Mouse (Mus musculus) CH12.LX (cell line): ENCODE results near the gene Ado. TPM values are rescaled to one million over a fixed set of nuclear protein-coding genes. Genes with fewer than 3 reads are reported as not detected.

Experiments
- DNase-seq: peaks from one replicate; pipeline ENCODE4 v3.0.0-alpha.2; 2013; ENCODE audit errors: extremely low read depth
- H3K27ac ChIP-seq: 2 replicates; pipeline ENCODE4 v1.5.1; 2012; ENCODE audit warnings: low read depth, mild to moderate bottlenecking, control low read depth, moderate library complexity; ENCODE audit not compliant: insufficient read depth
- H3K27me3 ChIP-seq: replicated peaks from 2 replicates; pipeline ENCODE3; 2012; ENCODE audit warnings: inconsistent platforms
- H3K36me3 ChIP-seq, 2 experiments: replicated peaks in 1 of 2; 2 replicates each; pipeline versions ENCODE3 to v1.6.1; 2012; ENCODE audit warnings: inconsistent platforms in 1 of 2, low read length in 1 of 2, mild to moderate bottlenecking in 1 of 2, mixed read lengths in 1 of 2, moderate library complexity in 1 of 2; ENCODE audit not compliant: control insufficient read depth in 1 of 2, insufficient read depth in 1 of 2
- H3K4me1 ChIP-seq, 2 experiments: 2 replicates each; pipeline ENCODE4 v1.6.1; 2012; ENCODE audit warnings: inconsistent platforms in 1 of 2, moderate library complexity in 1 of 2; ENCODE audit not compliant: insufficient read depth in 2 of 2, control insufficient read depth in 1 of 2
- H3K4me2 ChIP-seq: 2 replicates; pipeline ENCODE4 v1.6.1; 2012; ENCODE audit warnings: low read depth, mild to moderate bottlenecking, control low read depth; ENCODE audit not compliant: poor library complexity, insufficient read depth, severe bottlenecking
- H3K4me3 ChIP-seq, 3 experiments: fragments of 150-350 bp in 1 of 3; sonication (generic) in 1 of 3; replicated peaks in 1 of 3; 2 replicates each; pipeline versions ENCODE3 to v1.5.1; 2011 to 2012; ENCODE audit warnings: low read depth in 2 of 3, low read length in 2 of 3, mild to moderate bottlenecking in 2 of 3, moderate library complexity in 2 of 3, control low read depth in 1 of 3, improper control_type of control experiment in 1 of 3, inconsistent platforms in 1 of 3, mixed read lengths in 1 of 3; ENCODE audit not compliant: poor library complexity in 1 of 3
- H3K79me2 ChIP-seq: replicated peaks from 2 replicates; pipeline ENCODE4 v1.6.1; 2012; ENCODE audit warnings: mild to moderate bottlenecking, moderate library complexity; ENCODE audit not compliant: control insufficient read depth, poor library complexity, insufficient read depth, severe bottlenecking; ENCODE audit errors: extremely low read depth
- H3K9ac ChIP-seq: 2 replicates; pipeline ENCODE4 v1.6.1; 2012; ENCODE audit warnings: low read depth, mild to moderate bottlenecking, control low read depth, moderate library complexity; ENCODE audit not compliant: insufficient read depth
- H3K9me3 ChIP-seq: replicated peaks from 2 replicates; pipeline ENCODE3; 2012; ENCODE audit warnings: low read length, inconsistent platforms, mixed read lengths
- CHD1 ChIP-seq: IDR thresholded peaks from 2 replicates; pipeline ENCODE4 v1.6.1; 2012; ENCODE audit warnings: low read depth, low read length, improper control_type of control experiment, inconsistent platforms
- CTCF ChIP-seq, 2 experiments: IDR thresholded peaks in 1 of 2; conservative IDR thresholded peaks in 1 of 2; 2 replicates each; pipeline ENCODE4 v1.5.1; 2011 to 2012; ENCODE audit warnings: low read depth in 2 of 2, low read length in 2 of 2, improper control_type of control experiment in 1 of 2, inconsistent platforms in 1 of 2, mild to moderate bottlenecking in 1 of 2, moderate library complexity in 1 of 2
- E2F4 ChIP-seq: IDR thresholded peaks from 2 replicates; pipeline ENCODE4 v1.6.1; 2011; ENCODE audit warnings: low read depth, low read length, improper control_type of control experiment; ENCODE audit not compliant: insufficient replicate concordance
- ELF1 ChIP-seq: IDR thresholded peaks from 2 replicates; pipeline ENCODE4 v1.6.1; 2014; ENCODE audit warnings: low read depth, mild to moderate bottlenecking, inconsistent platforms, low read length, improper control_type of control experiment
- EP300 ChIP-seq: IDR thresholded peaks from 2 replicates; pipeline ENCODE4 v1.6.1; 2011; ENCODE audit warnings: low read length, improper control_type of control experiment
- ETS1 ChIP-seq: conservative IDR thresholded peaks from 2 replicates; pipeline ENCODE4 v1.6.1; 2012; ENCODE audit warnings: low read depth, mild to moderate bottlenecking, inconsistent platforms, low read length, improper control_type of control experiment, moderate library complexity
- JUN ChIP-seq: IDR thresholded peaks from 2 replicates; pipeline ENCODE4 v1.6.1; 2011; ENCODE audit warnings: low read depth, mild to moderate bottlenecking, low read length, improper control_type of control experiment, moderate library complexity; ENCODE audit not compliant: insufficient read depth
- JUND ChIP-seq: conservative IDR thresholded peaks from 2 replicates; pipeline ENCODE4 v1.6.1; 2011; ENCODE audit warnings: low read depth, low read length, improper control_type of control experiment
- MAFK ChIP-seq: IDR thresholded peaks from 2 replicates; pipeline ENCODE4 v1.6.1; 2011; ENCODE audit warnings: low read length, improper control_type of control experiment; ENCODE audit not compliant: insufficient replicate concordance
- MEF2A ChIP-seq: IDR thresholded peaks from 2 replicates; pipeline ENCODE4 v1.6.1; 2014; ENCODE audit warnings: low read depth, mild to moderate bottlenecking, inconsistent platforms, low read length, improper control_type of control experiment, borderline replicate concordance
- MYC ChIP-seq: IDR thresholded peaks from 2 replicates; pipeline ENCODE4 v1.6.1; 2011; ENCODE audit warnings: low read depth, mild to moderate bottlenecking, improper control_type of control experiment, low read length
- NELFE ChIP-seq: IDR thresholded peaks from 2 replicates; pipeline ENCODE4 v1.6.1; 2011; ENCODE audit warnings: low read depth, low read length, improper control_type of control experiment
- NRF1 ChIP-seq: IDR thresholded peaks from 2 replicates; pipeline ENCODE4 v1.6.1; 2014; ENCODE audit warnings: low read depth, mild to moderate bottlenecking, inconsistent platforms, low read length, improper control_type of control experiment, moderate library complexity
- POLR2A ChIP-seq: IDR thresholded peaks from 2 replicates; pipeline ENCODE4 v1.6.1; 2011; ENCODE audit warnings: low read depth, mild to moderate bottlenecking, improper control_type of control experiment, low read length
- RCOR1 ChIP-seq: conservative IDR thresholded peaks from 2 replicates; pipeline ENCODE4 v1.6.1; 2012; ENCODE audit warnings: low read depth, mild to moderate bottlenecking, inconsistent platforms, low read length, improper control_type of control experiment
- SMC3 ChIP-seq: IDR thresholded peaks from 2 replicates; pipeline ENCODE4 v1.6.1; 2011; ENCODE audit warnings: low read depth, low read length, improper control_type of control experiment
- USF2 ChIP-seq: conservative IDR thresholded peaks from 2 replicates; pipeline ENCODE4 v1.6.1; 2011; ENCODE audit warnings: low read depth, low read length, improper control_type of control experiment
- ZC3H11A ChIP-seq: IDR thresholded peaks from 2 replicates; pipeline ENCODE4 v1.6.1; 2012; ENCODE audit warnings: low read depth, mild to moderate bottlenecking, inconsistent platforms, low read length, improper control_type of control experiment
- ZKSCAN1 ChIP-seq: IDR thresholded peaks from 2 replicates; pipeline ENCODE4 v1.6.1; 2012; ENCODE audit warnings: low read depth, inconsistent platforms, low read length, improper control_type of control experiment, borderline replicate concordance
- ZNF384 ChIP-seq: IDR thresholded peaks from 2 replicates; pipeline ENCODE4 v1.6.1; 2012; ENCODE audit warnings: low read depth, low read length, improper control_type of control experiment, inconsistent platforms
- dilution Hi-C: fragments of 300-500 bp; cut with MboI; formaldehyde crosslinking; loops from 2 replicates; pipeline ENCODE4 v1.14.3; 2020; ENCODE audit warnings: low sequenced_read_pairs; ENCODE audit not compliant: extremely low pct_unique_long_range_greater_than_20kb, extremely low pct_ligation_motif_present
- in situ Hi-C: fragments of 300-500 bp; cut with MboI; formaldehyde crosslinking; loops from 3 replicates; pipeline ENCODE4 v1.14.3; 2019; ENCODE audit warnings: low sequenced_read_pairs, low pct_ligation_motif_present, low pct_unique_long_range_greater_than_20kb, mixed read lengths
- polyA plus RNA-seq: library from polyadenylated mRNA; unstranded; fragments of >175 nt; gene quantifications from 2 replicates; pipeline ENCODE4 v1.2.1, GENCODE M21; 2012; ENCODE audit warnings: low read depth; ENCODE audit not compliant: insufficient read length
- total RNA-seq, 2 experiments: library from RNA; depleted of rRNA; stranded (reverse); fragments of 300-350 nt in 1 of 2; fragments of >200 nt in 1 of 2; gene quantifications; 2 replicates each; pipeline ENCODE4 v1.2.3; 2012 to 2014

Ado gene
- total and polyA plus RNA-seq, 3 experiments: 10.3 to 14.8 (median 12.3) TPM

GRCm38 (mm10) chr10:67561185-67561584 is 12.4 kb upstream of the Ado start:
- Histone ChIP-seq H3K4me3 (no peak overlapping the region), H3K9me3 (peaks cover 4% of the 10 kb centered on the region), H3K4me1 (peaks cover 6 to 22% of the 10 kb centered on the region in 2 experiments), H3K27me3 (no peaks in the 10 kb centered on the region), H3K4me2 (no peak overlapping the region), H3K36me3 (no peaks in the 10 kb centered on the region), H3K9ac (no peak overlapping the region), H3K27ac (no peak overlapping the region), H3K79me2 (no peaks in the 10 kb centered on the region)
- in situ Hi-C loops: no loop called here
- dilution Hi-C loops: no loop called here
- TF ChIP-seq NRF1 (no peak), USF2 (no peak), ZKSCAN1 (peak; percentile 79), POLR2A (no peak), RCOR1 (no peak), SMC3 (no peak), MAFK (no peak), CHD1 (no peak)
- DNase-seq: no peak

- Histone ChIP-seq H3K27ac (no peak overlapping the region), H3K9ac (no peak overlapping the region), H3K36me3 (no peaks in the 10 kb centered on the region), H3K9me3 (peaks cover 4% of the 10 kb centered on the region), H3K79me2 (no peaks in the 10 kb centered on the region), H3K4me1 (peaks cover 2 to 9% of the 10 kb centered on the region in 2 experiments), H3K4me3 (no peak overlapping the region), H3K27me3 (no peaks in the 10 kb centered on the region), H3K4me2 (no peak overlapping the region)
- no peak for DNase-seq
- in situ Hi-C loops: no loop called here
- dilution Hi-C loops: no loop called here
- no peak for TF ChIP-seq NRF1
- TF ChIP-seq MAFK: no peak
- no peak for TF ChIP-seq ZNF384
- no peak for TF ChIP-seq CTCF (conservative IDR thresholded peaks at IDR 0.05 in 1 of 2, IDR thresholded peaks at IDR 0.05 in 1 of 2; ENCODE audit: low read depth in 2 of 2, low read length in 2 of 2)
- no peak for TF ChIP-seq JUN
- TF ChIP-seq MEF2A: no peak
- TF ChIP-seq MYC: no peak
- no peak for TF ChIP-seq NELFE
These were observed 11.1 kb upstream of the Ado start for GRCm38 (mm10) chr10:67559765-67560394.

GRCm38 (mm10) chr10:67558053-67558452 is 9.3 kb upstream of the Ado start:
- Histone ChIP-seq H3K4me3 (no peak overlapping the region), H3K9me3 (peaks cover 4% of the 10 kb centered on the region), H3K27ac (no peak overlapping the region), H3K4me2 (no peak overlapping the region), H3K27me3 (no peaks in the 10 kb centered on the region), H3K79me2 (no peaks in the 10 kb centered on the region), H3K9ac (no peak overlapping the region), H3K4me1 (peaks cover 0 to under 1% of the 10 kb centered on the region in 2 experiments; a peak in 1 of 4 replicates), H3K36me3 (no peaks in the 10 kb centered on the region)
- dilution Hi-C loops (no loop called here), in situ Hi-C loops (no loop called here)
- no peak for TF ChIP-seq SMC3
- no peak for TF ChIP-seq ELF1
- TF ChIP-seq RCOR1: no peak
- TF ChIP-seq ETS1: no peak
- no peak for TF ChIP-seq EP300
- no peak for TF ChIP-seq POLR2A
- no peak for TF ChIP-seq MYC
- no peak for TF ChIP-seq E2F4
- no peak for TF ChIP-seq JUND
- TF ChIP-seq ZKSCAN1: no peak
- no peak for TF ChIP-seq NELFE
- TF ChIP-seq ZC3H11A: no peak
- DNase-seq: no peak
